ENCODE assay signal across 20 mouse cellular contexts in genomic region chr4:70289361-70289760, GRCm38 (mm10).
"Had no signal": no experiment of that assay in that cellular context is flagged by ENCODE, and none has a peak within 500 bp of the region (broad histone marks: within the 10 kb centered on the region; RNA-seq: fewer than 3 reads in every experiment).

No protein-coding gene starts in this region.

- H3K27me3 ChIP-seq: liver, embryonic 13.5 days; midbrain, embryonic 12.5 days; midbrain, embryonic 15.5 days had no signal

- H3K4me1 ChIP-seq: liver, embryonic 13.5 days; midbrain, embryonic 12.5 days; midbrain, embryonic 15.5 days had no signal

- DNase-seq: kidney, adult 18-20 months; kidney, adult 9 months; kidney, postnatal 25 days; layer of hippocampus, postnatal 36 days; liver, embryonic 13.5 days; lung, adult 2 months; lung, postnatal 14 days; lung, postnatal 4 days; right cerebral cortex, adult 18-20 months; right cerebral cortex, postnatal 14 days; right cerebral cortex, postnatal 4 days; thymus, adult 2 months; thymus, postnatal 14 days; thymus, postnatal 4 days had no signal

- H3K4me3 ChIP-seq: left cerebral cortex, adult 2 months; liver, embryonic 13.5 days; midbrain, embryonic 12.5 days; midbrain, embryonic 15.5 days; myocyte had no signal

- H3K4me2 ChIP-seq: liver, embryonic 13.5 days; midbrain, embryonic 12.5 days; midbrain, embryonic 15.5 days had no signal

- H3K9me3 ChIP-seq: liver, embryonic 13.5 days; midbrain, embryonic 12.5 days; midbrain, embryonic 15.5 days had no signal

- H3K27ac ChIP-seq: kidney, postnatal 0 days; left cerebral cortex, adult 2 months; liver, embryonic 13.5 days; midbrain, embryonic 12.5 days; midbrain, embryonic 15.5 days; stomach, postnatal 0 days had no signal

- H3K9ac ChIP-seq: liver, embryonic 13.5 days; midbrain, embryonic 12.5 days; midbrain, embryonic 15.5 days had no signal

- ATAC-seq: midbrain, embryonic 15.5 days had no signal

- H3K36me3 ChIP-seq: midbrain, embryonic 15.5 days had no signal
